Mouse (Mus musculus) lung, adult 2 months (tissue): Measurements from ENCODE around the gene Gtpbp2.

ENCODE experiments used
- CTCF ChIP-seq: fragments of 200-500 bp; IDR thresholded peaks from 2 replicates; pipeline ENCODE4 v1.5.1; 2011; ENCODE audit warnings: mild to moderate bottlenecking, low read length, control low read depth; ENCODE audit not compliant: insufficient read depth
- POLR2A ChIP-seq: fragments of 200-500 bp; IDR thresholded peaks from 2 replicates; pipeline ENCODE4 v1.6.1; 2011; ENCODE audit warnings: low read depth, mild to moderate bottlenecking, control low read depth, low read length, borderline replicate concordance; ENCODE audit errors: extremely low read depth

DNA sequence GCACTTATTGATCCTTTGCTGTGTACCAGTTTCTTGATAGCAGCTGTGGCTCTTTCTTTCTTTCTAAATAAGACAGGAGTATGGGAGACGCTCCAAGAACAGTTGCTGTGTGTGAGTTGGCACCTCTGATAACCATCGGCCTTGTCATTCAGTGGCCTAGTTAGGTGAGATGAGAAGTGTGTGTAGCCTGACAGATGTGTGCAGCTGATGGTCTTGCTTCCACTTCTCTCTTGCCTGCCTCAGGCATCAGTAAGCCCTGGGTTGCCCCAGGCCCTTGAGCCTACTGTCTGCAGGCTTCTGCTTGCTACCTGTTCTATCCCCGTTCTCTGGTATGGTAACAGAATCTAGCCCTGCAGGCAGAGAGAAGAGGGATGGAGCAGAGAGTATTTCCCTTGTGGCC, 44.0 kb upstream of the Gtpbp2 start:
- no peak for TF ChIP-seq POLR2A
- no peak for TF ChIP-seq CTCF
